Mouse (Mus musculus): Measurements from ENCODE around the gene Ankrd33.

Gene Ankrd33

GRCm38 (mm10) chr15:101147115-101147909 lies 31.8 kb downstream of the Ankrd33 start:
- DNase-seq (ENCODE audit: low spot score in 2 of 2) = no peak

- no peak for DNase-seq (ENCODE audit: low spot score in 2 of 2)
Measured at GRCm38 (mm10) chr15:101147910-101148273, 32.3 kb downstream of the Ankrd33 start.

DNA sequence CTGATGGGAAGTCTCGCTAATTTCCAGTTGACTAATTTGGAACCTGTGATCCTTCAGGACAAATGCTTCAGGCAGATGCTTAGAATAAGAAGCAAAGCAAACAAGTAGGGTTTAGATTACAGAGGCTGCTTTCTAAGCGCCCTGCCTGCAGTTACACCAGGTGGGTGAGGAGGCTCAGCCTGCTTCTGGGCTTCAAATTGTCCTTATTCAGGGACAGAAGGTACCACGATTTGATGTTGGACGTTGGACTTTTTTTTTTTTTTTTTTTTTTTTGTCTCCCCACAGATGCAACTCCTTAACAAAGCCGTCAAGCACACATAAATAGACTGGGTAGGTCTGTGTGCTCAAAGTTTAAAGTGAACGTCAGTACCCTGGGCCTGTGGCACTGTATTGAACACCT lies 33.0 kb downstream of the Ankrd33 start:
- no peak for DNase-seq (ENCODE audit: low spot score in 2 of 2)

GRCm38 (mm10) chr15:101151409-101152261 lies 36.1 kb downstream of the Ankrd33 start:
- DNase-seq (ENCODE audit: low spot score in 2 of 2) = no peak

GRCm38 (mm10) chr15:101154700-101155616 lies 39.4 kb downstream of the Ankrd33 start:
- no peak for DNase-seq (ENCODE audit: low spot score in 2 of 2)

- DNase-seq (ENCODE audit: low spot score in 2 of 2) = no peak
Measured at GRCm38 (mm10) chr15:101160128-101160527, 44.6 kb downstream of the Ankrd33 start.

GRCm38 (mm10) chr15:101160591-101160990 lies 45.0 kb downstream of the Ankrd33 start:
- DNase-seq (ENCODE audit: low spot score in 2 of 2) = no peak

GRCm38 (mm10) chr15:101161534-101161933 lies 46.0 kb downstream of the Ankrd33 start:
- DNase-seq (ENCODE audit: low spot score in 2 of 2) = peak in 1 of 2 experiments; percentile 74

- no peak for DNase-seq (ENCODE audit: low spot score in 2 of 2)
Measured at GRCm38 (mm10) chr15:101163056-101163458, 47.5 kb downstream of the Ankrd33 start.

DNA sequence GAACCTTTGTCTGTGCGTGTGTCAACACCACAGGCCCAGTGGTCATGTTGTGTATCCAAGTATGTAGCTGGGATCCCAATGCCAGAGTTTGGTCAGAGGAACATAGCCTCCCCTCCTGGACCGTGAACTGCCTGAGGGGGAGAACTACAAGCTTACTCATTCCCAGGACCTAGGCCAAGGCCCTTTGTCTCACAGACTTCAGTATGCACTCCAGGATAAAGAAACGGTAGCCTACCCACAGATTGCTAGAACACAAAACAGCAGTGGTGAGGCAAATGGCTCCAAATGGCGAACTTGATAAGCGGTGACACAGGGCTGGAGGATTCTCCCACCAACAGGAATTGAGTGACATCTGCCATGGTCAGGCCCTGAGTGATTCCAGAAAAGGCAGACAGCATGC lies 48.3 kb downstream of the Ankrd33 start:
- DNase-seq (ENCODE audit: low spot score in 2 of 2) = no peak

- DNase-seq (ENCODE audit: low spot score in 2 of 2) = no peak
Measured at GRCm38 (mm10) chr15:101164291-101164690, 48.7 kb downstream of the Ankrd33 start.

DNA sequence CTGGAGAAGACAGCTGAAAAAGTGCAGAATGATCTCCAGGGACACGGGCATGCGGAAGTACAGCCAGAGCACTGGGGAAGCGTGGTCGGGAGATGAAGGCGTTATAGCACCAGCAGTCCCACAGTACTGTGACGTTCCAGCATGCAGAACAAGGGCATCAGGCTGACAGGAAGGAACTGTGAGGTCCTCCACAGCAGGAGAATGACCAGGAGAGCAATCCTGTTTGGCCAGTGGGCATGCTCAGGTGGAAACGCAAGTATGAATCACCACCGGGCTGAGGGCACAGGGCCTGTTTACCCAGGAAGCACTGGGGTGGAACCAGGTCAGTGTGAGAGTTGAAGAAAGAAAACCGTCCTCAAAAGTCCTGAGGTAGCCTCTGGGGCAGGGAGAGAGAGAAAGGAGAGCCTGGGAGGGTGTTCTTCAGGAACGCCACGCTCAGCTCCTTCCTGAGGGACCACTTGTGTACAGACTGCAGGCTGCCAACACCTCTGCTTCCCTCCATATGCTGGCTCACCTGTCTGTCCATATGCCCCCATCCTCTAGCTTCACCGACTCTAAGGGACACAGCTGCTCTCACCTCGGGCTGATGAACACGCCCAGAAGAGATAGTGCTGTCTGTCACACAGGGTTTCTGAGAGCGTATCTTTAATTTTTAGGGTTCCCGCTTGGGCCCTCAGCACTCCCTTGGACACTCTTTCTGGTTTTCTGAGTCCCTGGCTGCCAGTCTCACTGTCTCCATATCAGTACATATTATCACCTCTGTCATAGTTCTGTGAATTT lies 50.3 kb downstream of the Ankrd33 start:
- peak in 1 of 2 experiments; percentile 77 for DNase-seq (ENCODE audit: low spot score in 2 of 2)

DNA sequence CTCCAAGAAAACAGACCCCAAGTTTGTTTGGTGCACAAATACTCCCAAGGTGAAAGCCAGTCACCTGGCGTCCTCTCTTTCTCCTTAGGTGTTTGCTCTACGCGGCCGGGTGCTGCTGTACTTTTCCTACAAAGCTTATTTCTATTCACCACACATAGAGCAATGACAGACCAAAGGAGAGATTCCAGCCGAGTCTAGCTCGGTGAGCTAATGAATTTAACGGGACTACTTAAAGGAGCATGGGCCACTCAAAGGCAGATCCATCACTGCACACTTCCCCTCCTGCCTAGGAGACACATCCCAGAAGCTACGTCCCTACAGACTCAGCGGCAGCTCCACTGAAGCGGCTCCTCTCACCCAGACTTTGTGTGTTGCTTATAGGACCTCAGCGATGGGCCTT lies 52.0 kb downstream of the Ankrd33 start:
- DNase-seq (ENCODE audit: low spot score in 2 of 2) = no peak
